Mouse (Mus musculus) intestine, embryonic 15.5 days (tissue): ENCODE data around the gene Ranbp10. TPM values are rescaled to one million over a fixed set of nuclear protein-coding genes. Genes with fewer than 3 reads are reported as not detected.

ENCODE experiments used
- ATAC-seq: fragments of 200-750 bp; cut with Nextera tagmentation; 2 replicates; pipeline ENCODE4 v1.8.0; 2017; ENCODE audit warnings: moderate TSS enrichment, moderate library complexity
- H3K27ac ChIP-seq: fragments of 300-500 bp; sonication (generic); 2 replicates; pipeline ENCODE4 v1.5.1; 2015; ENCODE audit warnings: mild to moderate bottlenecking, inconsistent platforms
- H3K27me3 ChIP-seq: fragments of 300-500 bp; sonication (generic); replicated peaks from 2 replicates; pipeline ENCODE4 v1.6.1; 2015; ENCODE audit warnings: inconsistent platforms
- H3K36me3 ChIP-seq: fragments of 300-500 bp; sonication (generic); 2 replicates; pipeline ENCODE4 v1.6.1; 2015; ENCODE audit warnings: inconsistent platforms
- H3K4me1 ChIP-seq: fragments of 300-500 bp; sonication (generic); replicated peaks from 2 replicates; pipeline ENCODE4 v1.6.1; 2015; ENCODE audit warnings: inconsistent platforms
- H3K4me2 ChIP-seq: fragments of 300-500 bp; sonication (generic); replicated peaks from 2 replicates; pipeline ENCODE4 v1.6.1; 2015; ENCODE audit warnings: mild to moderate bottlenecking, inconsistent platforms
- H3K4me3 ChIP-seq: fragments of 300-500 bp; sonication (generic); replicated peaks from 2 replicates; pipeline ENCODE4 v1.5.1; 2015; ENCODE audit warnings: inconsistent platforms
- H3K9ac ChIP-seq: fragments of 300-500 bp; sonication (generic); 2 replicates; pipeline ENCODE4 v1.6.1; 2015; ENCODE audit warnings: inconsistent platforms
- H3K9me3 ChIP-seq: fragments of 300-500 bp; sonication (generic); 2 replicates; pipeline ENCODE4 v1.6.1; 2016; ENCODE audit warnings: inconsistent platforms
- WGBS: fragments of 180-500 bp; shearing (Covaris S2); methylation state at CpG from one replicate; pipeline ENCODE4 v1.1.7; 2015; 5-methylcytosine and 5-hydroxymethylcytosine counted together
- polyA plus RNA-seq: library from polyadenylated mRNA; unstranded; fragments of >200 nt; fragmentation: Nextera tagmentation; extraction: Ambion mirVana; gene quantifications from 2 replicates; pipeline ENCODE4 v1.2.1, GENCODE M21; 2015

Ranbp10 gene
- polyA plus RNA-seq, 1 experiment from 2014 or later: 8.5 TPM

DNA sequence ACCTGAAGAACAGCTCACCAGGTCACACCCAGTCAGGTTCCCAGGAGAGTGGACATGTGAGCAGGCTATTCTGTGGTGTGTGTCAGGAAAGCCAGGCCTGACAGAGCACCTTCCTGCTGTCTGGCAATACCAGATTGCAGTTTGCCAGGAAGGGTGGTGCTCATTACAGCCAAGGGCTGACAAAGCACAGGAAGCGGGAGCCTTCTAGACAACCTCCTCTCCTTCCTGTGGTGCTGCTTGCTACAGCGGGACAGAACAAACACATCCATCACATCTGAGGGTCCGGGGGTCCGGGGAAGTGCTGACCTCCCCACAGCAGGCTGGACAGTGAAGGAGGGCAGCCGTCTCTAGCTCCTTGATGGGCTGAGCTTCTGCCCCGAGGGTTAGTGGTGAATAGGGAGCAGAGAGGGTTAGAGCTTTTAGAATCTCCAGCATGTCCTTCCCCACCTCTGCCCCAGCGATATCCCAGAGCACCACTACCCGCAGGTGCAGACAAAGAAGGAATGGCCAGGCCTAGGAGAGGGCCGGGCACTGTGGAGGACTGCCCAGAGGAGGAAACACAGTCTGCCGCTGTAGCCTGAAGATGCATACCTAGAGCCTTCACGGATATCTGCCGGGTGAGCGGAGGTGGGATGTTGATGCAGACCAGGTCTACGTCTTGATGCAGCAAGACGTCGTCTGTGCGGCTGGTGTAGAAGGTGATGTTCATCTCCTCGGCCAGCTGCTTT lies 99.6 kb downstream of the Ranbp10 start:
- H3K27ac ChIP-seq: no peak overlapping the region

DNA sequence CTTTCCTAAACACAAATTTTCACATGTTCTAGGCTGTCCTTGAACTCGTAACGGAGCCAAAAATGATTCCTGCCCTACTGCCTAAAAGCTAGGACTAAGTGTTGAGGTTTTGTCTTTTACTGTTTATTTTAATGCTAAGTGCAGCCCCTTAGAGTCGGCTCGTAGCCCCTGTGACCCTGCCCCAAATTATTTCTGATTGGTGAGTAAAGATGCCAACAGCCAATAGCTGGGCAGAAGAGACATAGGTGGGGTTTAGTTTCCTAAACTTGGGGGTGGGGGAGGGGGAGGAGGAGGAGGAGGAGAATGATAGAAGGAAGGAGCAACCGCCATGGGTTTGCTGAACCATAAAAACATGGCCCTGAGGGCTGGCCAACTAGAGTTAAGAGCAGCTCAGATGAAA lies 101.4 kb downstream of the Ranbp10 start:
- Histone ChIP-seq H3K27ac (no peak overlapping the region), H3K4me1 (no peaks in the 10 kb centered on the region), H3K9me3 (no peaks in the 10 kb centered on the region), H3K36me3 (0 out of 2 replicates have a peak, but pooled peaks cover 3% of the 10 kb centered on the region), H3K27me3 (no peaks in the 10 kb centered on the region), H3K4me3 (no peak overlapping the region), H3K4me2 (no peak overlapping the region), H3K9ac (no peak overlapping the region)
- ATAC-seq: no peak
- whole genome bisulfite sequencing: 59% methylated on average over 5 of the region's 5 CpGs

More for the DNA sequence above, 99.6 kb downstream of the Ranbp10 start:
- Histone ChIP-seq H3K36me3 (0 out of 2 replicates have a peak, but pooled peaks cover 3% of the 10 kb centered on the region), H3K4me1 (no peaks in the 10 kb centered on the region), H3K4me2 (no peak overlapping the region), H3K9ac (no peak overlapping the region), H3K27me3 (no peaks in the 10 kb centered on the region), H3K4me3 (no peak overlapping the region), H3K9me3 (no peaks in the 10 kb centered on the region)
- ATAC-seq: no peak
- 69% methylated on average over 18 of the region's 18 CpGs for WGBS

DNA sequence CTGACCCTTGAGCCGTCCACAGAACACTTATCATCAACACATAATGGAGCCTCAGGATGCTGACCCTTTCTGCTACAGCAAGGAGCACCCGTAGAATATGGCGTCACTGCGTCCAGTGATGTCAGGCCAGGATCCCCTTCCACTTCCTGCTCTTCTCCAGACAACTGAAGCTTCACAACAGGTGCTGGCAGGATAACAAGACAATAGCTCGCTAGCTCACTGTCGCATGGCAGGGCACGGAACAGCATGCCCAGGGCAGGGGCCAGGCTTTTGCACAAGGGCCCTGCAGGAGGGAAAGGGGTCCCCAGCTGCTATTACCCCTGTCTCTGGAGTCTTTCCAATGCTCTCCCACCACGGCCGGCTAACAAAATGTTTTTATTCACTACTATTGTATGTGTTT lies 104.3 kb downstream of the Ranbp10 start:
- Histone ChIP-seq H3K4me3 (no peak overlapping the region), H3K4me2 (no peak overlapping the region), H3K9me3 (no peaks in the 10 kb centered on the region), H3K4me1 (no peaks in the 10 kb centered on the region), H3K27ac (no peak overlapping the region), H3K36me3 (0 out of 2 replicates have a peak, but pooled peaks cover 3% of the 10 kb centered on the region), H3K27me3 (no peaks in the 10 kb centered on the region), H3K9ac (no peak overlapping the region)
- ATAC-seq: no peak
- 88% methylated on average over 9 of the region's 9 CpGs for WGBS

DNA sequence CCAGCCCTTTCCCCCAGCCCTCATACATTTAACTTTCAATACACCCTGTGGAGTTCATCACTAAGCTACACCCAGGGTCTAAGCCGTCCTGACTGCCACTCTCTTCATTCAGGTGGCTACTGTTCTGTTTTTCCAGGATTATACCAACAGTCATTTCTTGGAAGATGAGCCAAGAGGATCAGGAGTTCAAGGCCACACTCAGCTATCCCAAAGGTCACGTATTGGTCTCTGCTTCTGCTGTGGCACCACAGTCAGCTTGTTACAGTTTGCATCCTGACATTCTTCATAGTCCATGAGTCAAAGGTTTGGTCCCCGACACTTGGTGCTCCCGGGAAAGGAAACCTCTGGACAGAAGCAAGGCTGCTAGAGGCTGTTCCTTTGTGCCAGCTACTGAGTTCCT lies 107.5 kb downstream of the Ranbp10 start:
- Histone ChIP-seq H3K4me3 (no peak overlapping the region), H3K27ac (no peak overlapping the region), H3K4me2 (no peak overlapping the region), H3K9ac (no peak overlapping the region), H3K36me3 (no peaks in the 10 kb centered on the region), H3K27me3 (no peaks in the 10 kb centered on the region), H3K4me1 (no peaks in the 10 kb centered on the region), H3K9me3 (no peaks in the 10 kb centered on the region)
- no peak for ATAC-seq
- 84% methylated on average over 4 of the region's 4 CpGs for WGBS

Other genes with a start within 250 kb of the Ranbp10 start
- 18.4 and 18.5 TPM in 2 replicates for gene Ripor1, start 222.1 kb downstream of the Ranbp10 start, polyA plus RNA-seq
- 96.4 and 106 TPM in 2 replicates for gene Ctcf, start 190.8 kb downstream of the Ranbp10 start, polyA plus RNA-seq
- 0.57 and 0.88 TPM in 2 replicates for gene Agrp, start 190.0 kb downstream of the Ranbp10 start, polyA plus RNA-seq
- 1.0 and 1.1 TPM in 2 replicates for gene Carmil2, start 141.1 kb downstream of the Ranbp10 start, polyA plus RNA-seq
- 46.1 and 51.1 TPM in 2 replicates for gene Acd, start 126.2 kb downstream of the Ranbp10 start, polyA plus RNA-seq
- 12.7 and 13.4 TPM in 2 replicates for gene Pard6a, start 126.2 kb downstream of the Ranbp10 start, polyA plus RNA-seq
- 0.13 TPM in 1 of 2 replicates, not detected in the other for gene 4933405L10Rik, start 119.7 kb downstream of the Ranbp10 start, polyA plus RNA-seq
- 15.8 and 17.3 TPM in 2 replicates for gene Enkd1, start 119.1 kb downstream of the Ranbp10 start, polyA plus RNA-seq
- gene Gfod2, start 68.7 kb downstream of the Ranbp10 start, polyA plus RNA-seq: 10.5 and 10.6 TPM in 2 replicates
- not detected in 2 replicates for gene Tsnaxip1, start 381 bp upstream of the Ranbp10 start, polyA plus RNA-seq
- 33.6 and 34.9 TPM in 2 replicates for gene Cenpt, start 25.9 kb upstream of the Ranbp10 start, polyA plus RNA-seq
- gene Thap11, start 27.8 kb upstream of the Ranbp10 start, polyA plus RNA-seq: 54.9 and 60.0 TPM in 2 replicates
- gene Nutf2, start 33.2 kb upstream of the Ranbp10 start, polyA plus RNA-seq: 192 and 253 TPM in 2 replicates
- gene Edc4, start 53.5 kb upstream of the Ranbp10 start, polyA plus RNA-seq: 35.9 and 38.4 TPM in 2 replicates
- gene Nrn1l, start 66.2 kb upstream of the Ranbp10 start, polyA plus RNA-seq: 0.34 and 0.96 TPM in 2 replicates
- gene Pskh1, start 73.1 kb upstream of the Ranbp10 start, polyA plus RNA-seq: 26.0 and 28.9 TPM in 2 replicates
- 0.82 and 3.2 TPM in 2 replicates for gene Ctrl, start 106.5 kb upstream of the Ranbp10 start, polyA plus RNA-seq
- gene Psmb10, start 111.1 kb upstream of the Ranbp10 start, polyA plus RNA-seq: 76.6 and 99.7 TPM in 2 replicates
- 2.1 and 2.3 TPM in 2 replicates for gene Lcat, start 116.0 kb upstream of the Ranbp10 start, polyA plus RNA-seq
- gene Slc12a4, start 138.7 kb upstream of the Ranbp10 start, polyA plus RNA-seq: 23.9 and 24.0 TPM in 2 replicates
- not detected in 2 replicates for gene Dpep3, start 152.1 kb upstream of the Ranbp10 start, polyA plus RNA-seq
- 16.2 and 17.5 TPM in 2 replicates for gene Dus2, start 164.0 kb upstream of the Ranbp10 start, polyA plus RNA-seq
- not detected in 2 replicates for gene Dpep2nb, start 178.6 kb upstream of the Ranbp10 start, polyA plus RNA-seq
- 14.2 and 15.5 TPM in 2 replicates for gene Ddx28, start 184.5 kb upstream of the Ranbp10 start, polyA plus RNA-seq
- 6.0 and 6.2 TPM in 2 replicates for gene Nfatc3, start 231.5 kb upstream of the Ranbp10 start, polyA plus RNA-seq